Mouse (Mus musculus): Measurements from ENCODE around the gene Calhm6.

DNA sequence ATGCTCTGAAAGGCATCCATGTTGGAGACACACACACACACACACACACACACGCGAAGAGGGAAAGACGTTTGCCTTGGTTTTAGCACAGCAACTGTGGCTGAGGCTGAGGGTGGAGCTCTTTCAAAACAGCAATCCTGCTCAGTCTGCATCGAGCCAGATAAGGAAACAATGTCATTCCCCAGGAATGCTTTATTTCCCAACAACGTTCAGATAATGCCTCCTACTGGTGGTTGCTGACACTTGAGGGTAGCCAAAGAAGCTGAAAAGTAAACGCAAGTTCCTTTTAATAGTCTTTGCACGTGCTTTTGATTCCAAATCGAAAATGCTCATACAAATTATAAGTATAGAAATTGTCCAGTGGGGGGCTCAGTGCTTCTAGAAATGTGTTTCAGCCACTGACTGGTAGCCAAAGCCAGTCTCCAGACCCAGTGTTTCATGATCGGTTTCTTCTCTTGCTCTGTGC is 31.3 kb downstream of the Calhm6 start, which contains the start of gene Calhm5:
- TF ChIP-seq CTCF (IDR thresholded peaks at IDR 0.05; ENCODE audit: borderline replicate concordance, extremely low read depth, insufficient read depth, insufficient read length) (peak; percentile 18; the same call in 1 of the 2 replicates), POLR2A (IDR thresholded peaks at IDR 0.05; ENCODE audit: borderline replicate concordance, extremely low read depth, insufficient read depth, insufficient read length, poor library complexity, severe bottlenecking) (no peak)
